Comparison of ENCODE assay signal across 12 mouse cellular contexts in genomic region chr11:58033635-58034034, GRCm38 (mm10). TPM values are rescaled to one million over a fixed set of nuclear protein-coding genes. Genes with fewer than 3 reads are reported as not detected.
DNase-seq lines count a peak whose midpoint lies in the region; ATAC-seq and TF ChIP-seq lines count a peak whose summit lies in the region.
"Had no signal": no experiment of that assay in that cellular context is flagged by ENCODE, and none has a peak within 500 bp of the region (broad histone marks: within the 10 kb centered on the region; RNA-seq: fewer than 3 reads in every experiment).

No protein-coding gene starts in this region.

- ATAC-seq in common myeloid progenitor, adult 5-6 weeks (replicated peaks; ENCODE audit: low read depth, poor library complexity, severe bottlenecking) = peak; percentile 36; the same call in 1 of the 2 replicates
- no peak for ATAC-seq in heart, embryonic 11.5 days (replicated peaks; ENCODE audit: insufficient number of reproducible peaks, low FRiP score, low TSS enrichment)

- H3K9me3 ChIP-seq in heart, embryonic 11.5 days (replicated peaks; ENCODE audit: control insufficient read depth, low read length) = no peaks in the 10 kb centered on the region
- no peaks in the 10 kb centered on the region for H3K9me3 ChIP-seq in limb, embryonic 10.5 days (replicated peaks)
- H3K9me3 ChIP-seq: forebrain, embryonic 12.5 days had no signal

- peak overlapping the region; percentile 6; the same call in 1 of the 2 replicates for H3K4me2 ChIP-seq in heart, embryonic 11.5 days
- H3K4me2 ChIP-seq: forebrain, embryonic 12.5 days; hindbrain, embryonic 14.5 days had no signal

- no peak overlapping the region for H3K9ac ChIP-seq in liver, adult 2 months (ENCODE audit: low read depth, low read length)
- 0 out of 2 replicates have a peak overlapping the region, but pooled peaks have one; percentile 6 for H3K9ac ChIP-seq in heart, embryonic 11.5 days (ENCODE audit: low read depth, low read length)
- H3K9ac ChIP-seq: forebrain, embryonic 12.5 days; hindbrain, embryonic 14.5 days had no signal

- DNase-seq in liver, adult 2 months (ENCODE audit: extremely low read depth, low read depth, low spot score) = peak; percentile 44
- no peak for DNase-seq in liver
- peak; percentile 61 for DNase-seq in kidney, postnatal 10 days
- no peak for DNase-seq in retina, postnatal 1 day
- no peak for DNase-seq in limb, embryonic 10.5 days (ENCODE audit: low spot score)
- DNase-seq in lung, adult 18-20 months = no peak

- TF ChIP-seq POLR2A in liver, adult 2 months (IDR thresholded peaks at IDR 0.05; ENCODE audit: extremely low read depth, insufficient read depth, low read length) = no peak

- H3K4me3 ChIP-seq in liver, adult 2 months (ENCODE audit: insufficient read depth, low read depth, low read length) = no peak overlapping the region
- H3K4me3 ChIP-seq in heart, embryonic 11.5 days (ENCODE audit: low read depth, low read length) = no peak overlapping the region
- no peak overlapping the region for H3K4me3 ChIP-seq in limb, embryonic 10.5 days
- H3K4me3 ChIP-seq: forebrain, embryonic 12.5 days had no signal

- H3K27me3 ChIP-seq in liver, adult 2 months (ENCODE audit: control insufficient read depth, insufficient read depth, low read length) = no peaks in the 10 kb centered on the region
- H3K27me3 ChIP-seq in heart, embryonic 11.5 days (ENCODE audit: control insufficient read depth, insufficient read depth, low read length) = no peaks in the 10 kb centered on the region
- no peaks in the 10 kb centered on the region for H3K27me3 ChIP-seq in limb, embryonic 10.5 days (ENCODE audit: low read depth, poor library complexity, severe bottlenecking)
- H3K27me3 ChIP-seq: forebrain, embryonic 12.5 days had no signal

- peaks cover 86% of the 10 kb centered on the region for H3K79me2 ChIP-seq in liver, adult 2 months (ENCODE audit: control insufficient read depth, insufficient read depth, low read length)

- no peak overlapping the region for H3K27ac ChIP-seq in liver, adult 2 months (replicated peaks; ENCODE audit: insufficient read depth, low read depth, low read length)
- H3K27ac ChIP-seq in heart, embryonic 11.5 days (ENCODE audit: low read depth, low read length) = no peak overlapping the region
- no peak overlapping the region for H3K27ac ChIP-seq in limb, embryonic 10.5 days
- H3K27ac ChIP-seq: forebrain, embryonic 12.5 days; hindbrain, embryonic 14.5 days; macrophage had no signal

- no peak for TF ChIP-seq CTCF in liver, adult 2 months (IDR thresholded peaks at IDR 0.05; ENCODE audit: low read depth, low read length)

- H3K36me3 ChIP-seq in liver, adult 2 months (ENCODE audit: control insufficient read depth, insufficient read depth, low read length) = no peaks in the 10 kb centered on the region
- H3K36me3 ChIP-seq in heart, embryonic 11.5 days (ENCODE audit: control insufficient read depth, insufficient read depth, low read length) = no peaks in the 10 kb centered on the region
- H3K36me3 ChIP-seq in limb, embryonic 10.5 days = no peaks in the 10 kb centered on the region
- H3K36me3 ChIP-seq: forebrain, embryonic 12.5 days had no signal

- peaks cover 34% of the 10 kb centered on the region for H3K4me1 ChIP-seq in liver, adult 2 months (ENCODE audit: control insufficient read depth, insufficient read depth, low read length)
- peaks cover 48% of the 10 kb centered on the region for H3K4me1 ChIP-seq in heart, embryonic 11.5 days (ENCODE audit: control insufficient read depth, insufficient read depth, low read length)
- peaks cover 20% of the 10 kb centered on the region; the same call in 1 of the 2 replicates for H3K4me1 ChIP-seq in limb, embryonic 10.5 days

- WGBS in liver, adult 2 months = 19% methylated on average over 3 of the region's 3 CpGs
- 54% methylated on average over 3 of the region's 3 CpGs for WGBS in heart, embryonic 11.5 days (ENCODE audit: insufficient replicate concordance)
- 88% methylated on average over 3 of the region's 3 CpGs for whole genome bisulfite sequencing in limb, embryonic 10.5 days

RNA-seq across cellular contexts. Expression of gene Larp1, which starts 24.8 kb away (rescaled TPM):
- 19.7 and 31.4 TPM in 2 replicates for total RNA-seq in liver, adult 2 months (2014; rRNA removed)
- 34.7 and 39.8 TPM in 2 replicates for polyA plus RNA-seq in liver, adult 2 months (2012; rRNA removed)
- 65.3 and 72.9 TPM in 2 replicates for total RNA-seq in common myeloid progenitor, adult 5-6 weeks (2017)
- 16.9 and 19.5 TPM in 2 replicates for polyA plus RNA-seq in heart, embryonic 11.5 days (2014; fragmentation: Nextera tagmentation; extraction: Ambion mirVana)
- polyA plus RNA-seq in limb, embryonic 10.5 days (2016; fragmentation: Nextera tagmentation; extraction: Ambion mirVana) = 20.0 and 22.6 TPM in 2 replicates

RNA-seq across cellular contexts. Expression of gene Gm12248, which starts 59.3 kb away (rescaled TPM):
- total RNA-seq in liver, adult 2 months (2014; rRNA removed) = not detected in 2 replicates
- polyA plus RNA-seq in liver, adult 2 months (2012; rRNA removed) = 1.7 TPM in 2 replicates
- total RNA-seq in common myeloid progenitor, adult 5-6 weeks (2017) = not detected in 2 replicates
- polyA plus RNA-seq in heart, embryonic 11.5 days (2014; fragmentation: Nextera tagmentation; extraction: Ambion mirVana) = not detected in 2 replicates
- not detected in 2 replicates for polyA plus RNA-seq in limb, embryonic 10.5 days (2016; fragmentation: Nextera tagmentation; extraction: Ambion mirVana)
- total RNA-seq: left cerebral cortex, adult 8-10 months had no signal
- polyA plus RNA-seq: forebrain, embryonic 12.5 days; hindbrain, embryonic 14.5 days; macrophage had no signal

Comparison
In these comparisons a context has a peak if more than half of its experiments do, and no peak if none do; other contexts are left out.
1. DNase-seq: peak in liver, adult 2 months (single experiment) and kidney, postnatal 10 days (single experiment); none in liver (single experiment), retina, postnatal 1 day (single experiment), limb, embryonic 10.5 days (single experiment) and lung, adult 18-20 months (0 of 2).